Mouse (Mus musculus) heart, embryonic 14.5 days (tissue): ENCODE results near the gene Gm11236. TPM values are rescaled to one million over a fixed set of nuclear protein-coding genes. Genes with fewer than 3 reads are reported as not detected.

Experiments used
- polyA plus RNA-seq: library from polyadenylated mRNA; unstranded; fragments of >200 nt; fragmentation: Nextera tagmentation; extraction: Ambion mirVana; gene quantifications from 2 replicates; pipeline ENCODE4 v1.2.1, GENCODE M21; 2014

Gene Gm11236
- polyA plus RNA-seq, 1 experiment from 2014 or later, result not detected

Other genes starting within 250 kb of the Gm11236 start
- not detected in 2 replicates for gene Gm11487, start 233.0 kb upstream of the Gm11236 start, polyA plus RNA-seq
- not detected in 2 replicates for gene Gm11238, start 30.2 kb upstream of the Gm11236 start, polyA plus RNA-seq
- gene Gm11237, start 15.1 kb upstream of the Gm11236 start, polyA plus RNA-seq, result not detected in 2 replicates
- not detected in 2 replicates for gene Gm11239, start 30.2 kb downstream of the Gm11236 start, polyA plus RNA-seq
- gene Gm428, start 45.4 kb downstream of the Gm11236 start, polyA plus RNA-seq, result not detected in 2 replicates
- gene Rasef, start 152.9 kb downstream of the Gm11236 start, polyA plus RNA-seq, result 0.42 and 0.61 TPM in 2 replicates
- gene Gm11758, start 238.1 kb downstream of the Gm11236 start, polyA plus RNA-seq, result not detected in 2 replicates